Mouse (Mus musculus) common myeloid progenitor, adult 5-6 weeks (primary cell): ENCODE results near the gene Lmf1. TPM values are rescaled to one million over a fixed set of nuclear protein-coding genes. Genes with fewer than 3 reads are reported as not detected.

Experiments used
- ATAC-seq: replicated peaks from 2 replicates; pipeline ENCODE4 v1.8.0; 2016; ENCODE audit warnings: low read depth, mild to moderate bottlenecking, moderate TSS enrichment, inconsistent platforms; ENCODE audit not compliant: poor library complexity, severe bottlenecking
- total RNA-seq: library from RNA; stranded (forward); fragments of 200-1000, 187-1606 nt; gene quantifications from 2 replicates; pipeline ENCODE4 v1.2.3, GENCODE M21; 2017

Lmf1 gene
- total RNA-seq, 1 experiment from 2014 or later: 9.0 TPM

- peak; percentile 53; the same call in 1 of the 2 replicates for ATAC-seq
Observed at GRCm38 (mm10) chr17:25567745-25568144, 11.1 kb upstream of the Lmf1 start.

GRCm38 (mm10) chr17:25568206-25568605, 10.7 kb upstream of the Lmf1 start:
- ATAC-seq: no peak; the same call in 1 of the 2 replicates

DNA sequence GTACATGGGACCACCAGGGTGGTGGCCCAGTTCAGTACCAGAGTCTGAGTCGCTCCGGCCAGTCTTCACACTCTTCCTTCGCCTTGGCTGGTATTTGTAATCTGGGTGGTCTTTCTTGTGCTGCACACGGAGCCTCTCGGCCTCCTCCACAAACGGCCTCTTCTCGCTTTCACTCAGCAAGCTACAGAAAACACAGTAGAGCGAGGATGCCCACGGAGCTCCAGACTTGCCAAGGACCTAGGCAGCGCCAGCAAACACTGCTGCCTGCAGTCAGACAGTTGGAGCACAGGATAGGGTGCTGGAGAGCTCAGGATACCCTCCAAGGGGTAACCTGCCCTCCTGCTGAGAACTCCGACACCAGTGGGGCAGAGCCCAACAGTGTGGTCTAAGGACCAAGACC, 10.0 kb upstream of the Lmf1 start:
- no peak for ATAC-seq

- no peak for ATAC-seq
Observed at GRCm38 (mm10) chr17:25569833-25570647, 8.8 kb upstream of the Lmf1 start.

DNA sequence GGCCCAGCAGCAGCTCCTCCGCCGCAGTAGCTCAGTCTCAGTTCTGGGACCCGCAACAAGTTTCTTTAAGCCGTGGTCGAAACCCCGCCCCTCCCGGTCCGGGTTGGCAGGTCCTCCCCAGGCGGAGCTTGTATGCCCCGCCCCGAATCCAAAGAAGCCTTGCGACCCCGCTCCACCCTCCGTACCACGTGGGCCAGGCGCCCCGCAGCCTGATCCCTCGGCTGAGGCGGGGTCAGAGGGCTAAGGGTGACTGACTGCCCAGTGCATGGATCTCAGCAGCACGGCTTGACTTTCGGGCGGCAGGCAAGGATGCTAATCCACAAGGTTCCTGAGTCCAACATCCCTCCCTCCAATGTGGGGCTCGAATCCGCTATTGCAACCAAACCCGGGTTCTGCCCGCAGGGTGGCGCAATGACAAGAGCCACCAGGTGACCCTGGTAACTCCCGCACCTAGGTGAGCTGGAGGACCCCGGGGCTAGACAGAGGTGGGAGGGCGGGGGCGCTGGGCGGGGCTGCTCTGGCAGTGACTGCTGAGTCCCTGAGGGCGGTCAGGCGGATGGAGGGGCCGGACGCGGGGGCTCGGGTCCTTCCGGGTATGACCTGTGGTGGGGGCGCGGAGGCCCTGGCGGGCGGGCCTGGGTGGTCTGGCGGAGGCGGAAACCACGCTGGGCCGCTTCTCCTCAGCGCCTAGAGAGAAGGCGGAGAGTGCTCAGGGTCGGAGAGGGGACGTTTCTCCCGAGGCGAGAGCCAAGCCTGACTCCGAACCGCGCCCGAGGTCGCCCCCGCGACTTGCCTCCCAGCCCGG, 8.0 kb upstream of the Lmf1 start, which contains the start of gene Sox8:
Gene Sox8, minus strand, starts transcription at position 39 of the 805 bp plus-strand sequence.
- peak; percentile 66 for ATAC-seq

- ATAC-seq: no peak
Observed at GRCm38 (mm10) chr17:25571453-25571820, 7.4 kb upstream of the Lmf1 start.

GRCm38 (mm10) chr17:25575208-25575971, 3.5 kb upstream of the Lmf1 start:
- no peak for ATAC-seq

- ATAC-seq: no peak
Observed at GRCm38 (mm10) chr17:25576034-25576433, 2.9 kb upstream of the Lmf1 start.

- no peak for ATAC-seq
Observed at GRCm38 (mm10) chr17:25577263-25577662, 1.6 kb upstream of the Lmf1 start.

GRCm38 (mm10) chr17:25577702-25578101, 1.2 kb upstream of the Lmf1 start:
- no peak for ATAC-seq

- ATAC-seq: no peak; the same call in 1 of the 2 replicates
Observed at GRCm38 (mm10) chr17:25579332-25580047, 605 bp downstream of the Lmf1 start.

GRCm38 (mm10) chr17:25582076-25582475, 3.2 kb downstream of the Lmf1 start:
- ATAC-seq: no peak

GRCm38 (mm10) chr17:25583099-25583498, 4.2 kb downstream of the Lmf1 start:
- ATAC-seq: no peak

GRCm38 (mm10) chr17:25583858-25584257, 5.0 kb downstream of the Lmf1 start:
- peak; percentile 91 for ATAC-seq

DNA sequence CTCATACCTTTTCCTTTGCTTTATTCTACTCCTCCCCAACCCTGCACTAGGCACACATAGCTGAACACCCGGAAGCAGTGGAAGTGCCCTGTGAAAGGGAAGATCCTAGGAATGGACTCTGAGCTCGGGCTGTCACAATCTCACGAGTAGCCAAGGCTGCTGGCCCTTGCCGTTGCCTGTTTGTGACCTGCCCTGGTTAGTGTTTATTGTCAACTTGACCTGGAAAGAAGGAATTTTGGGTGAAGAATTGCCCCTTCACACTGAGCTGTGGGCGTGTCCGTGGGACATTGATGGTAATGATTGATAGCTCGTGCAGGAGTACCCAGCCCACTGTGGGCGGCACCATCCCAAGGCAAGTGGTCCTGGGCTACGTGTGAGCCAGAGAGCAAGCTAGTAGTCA, 5.8 kb downstream of the Lmf1 start:
- ATAC-seq: no peak

DNA sequence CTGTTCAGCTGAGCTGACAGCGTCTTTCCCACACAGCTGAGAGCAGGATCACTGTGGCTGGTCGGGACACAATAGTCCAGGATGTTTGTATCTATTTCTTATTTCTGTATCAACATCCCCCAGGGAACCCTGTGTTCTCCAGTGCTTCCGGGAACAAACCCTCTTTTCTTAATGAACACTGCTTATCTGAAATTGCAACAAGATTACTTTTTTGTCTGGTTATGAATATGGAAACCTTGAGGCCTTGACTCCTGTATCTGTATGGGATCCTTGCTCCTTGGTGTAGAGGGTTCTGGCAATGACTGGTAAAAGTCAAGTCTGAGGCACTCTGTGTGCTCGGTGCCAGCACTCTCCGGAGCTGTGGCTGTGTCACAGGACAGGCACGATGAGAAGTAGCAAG, 11.2 kb downstream of the Lmf1 start:
- ATAC-seq: no peak

- ATAC-seq: no peak
Observed at GRCm38 (mm10) chr17:25590985-25591384, 12.1 kb downstream of the Lmf1 start.

DNA sequence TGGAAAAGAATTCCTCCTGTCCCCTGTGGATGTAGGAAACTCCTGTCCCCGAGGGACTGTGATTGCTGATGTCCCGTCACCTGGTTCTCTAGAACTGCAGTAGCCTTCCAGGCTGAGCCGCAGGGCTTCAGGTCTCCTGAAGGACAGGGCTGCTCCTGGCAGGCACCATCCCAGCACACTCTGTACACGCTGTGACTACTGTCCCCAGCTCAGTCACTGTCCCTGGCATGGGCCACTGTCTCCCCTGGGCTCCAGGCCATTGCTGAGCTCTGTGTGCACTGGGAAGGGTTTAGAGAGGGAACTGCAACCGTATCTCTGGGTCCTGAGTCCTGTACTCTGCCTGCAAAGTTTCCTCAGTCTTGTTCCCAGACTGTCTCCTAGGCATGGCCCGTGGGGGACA, 13.5 kb downstream of the Lmf1 start:
- no peak for ATAC-seq

DNA sequence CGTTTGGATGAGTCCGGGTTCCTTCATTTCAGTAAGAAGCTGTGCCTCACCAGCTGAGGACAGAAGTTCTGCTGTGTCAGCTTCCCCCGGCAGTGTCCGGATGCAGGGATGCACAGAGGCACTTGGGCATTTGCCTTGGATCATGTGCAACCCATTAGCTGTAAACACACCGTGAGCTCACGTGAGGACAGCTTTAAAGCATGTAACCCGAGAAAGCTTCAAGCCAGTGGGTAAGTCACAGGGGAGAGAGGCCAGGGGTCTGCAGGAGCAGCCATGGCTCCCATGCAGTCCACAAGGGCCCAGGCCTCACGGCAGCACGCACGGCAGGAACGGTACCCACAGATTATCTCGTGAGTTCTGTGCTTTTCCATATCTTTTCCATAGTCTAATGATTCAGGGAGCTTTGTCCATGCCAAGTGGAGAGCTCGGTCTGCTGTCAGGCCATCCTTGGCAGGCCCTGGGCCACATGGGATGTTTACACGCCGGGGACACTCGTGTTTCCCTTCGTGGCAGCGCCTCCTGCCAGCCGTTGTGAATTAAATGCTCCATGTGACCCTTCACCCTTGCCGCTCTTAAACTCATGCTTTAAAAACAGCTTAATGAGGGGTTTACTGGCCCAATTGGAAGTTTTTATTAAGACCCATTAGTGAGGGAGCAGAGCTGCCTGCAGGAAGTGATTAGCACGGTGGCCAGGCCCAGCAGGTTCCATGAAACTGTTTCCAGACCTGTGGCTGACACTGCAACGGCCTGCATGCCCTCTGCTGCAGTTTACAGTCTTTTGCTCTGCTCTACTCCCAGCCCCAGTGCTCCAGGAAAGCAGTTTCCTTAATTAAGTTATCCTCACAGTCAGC, 14.8 kb downstream of the Lmf1 start:
- ATAC-seq: no peak
